Mouse (Mus musculus) thymus, postnatal 25 days (tissue): Measurements from ENCODE around the gene Xkr8.
A peak's percentile ranks its signal among the peaks of the same experiment; 100 is the strongest.
"Not testable (repeated sequence)": the region's sequence is repeated elsewhere in the genome, so short reads cannot be mapped to it uniquely, and the experiment has no call there.

Experiments used
- DNase-seq: peaks from one replicate; pipeline ENCODE4 v3.0.0; 2022

Xkr8 gene

DNA sequence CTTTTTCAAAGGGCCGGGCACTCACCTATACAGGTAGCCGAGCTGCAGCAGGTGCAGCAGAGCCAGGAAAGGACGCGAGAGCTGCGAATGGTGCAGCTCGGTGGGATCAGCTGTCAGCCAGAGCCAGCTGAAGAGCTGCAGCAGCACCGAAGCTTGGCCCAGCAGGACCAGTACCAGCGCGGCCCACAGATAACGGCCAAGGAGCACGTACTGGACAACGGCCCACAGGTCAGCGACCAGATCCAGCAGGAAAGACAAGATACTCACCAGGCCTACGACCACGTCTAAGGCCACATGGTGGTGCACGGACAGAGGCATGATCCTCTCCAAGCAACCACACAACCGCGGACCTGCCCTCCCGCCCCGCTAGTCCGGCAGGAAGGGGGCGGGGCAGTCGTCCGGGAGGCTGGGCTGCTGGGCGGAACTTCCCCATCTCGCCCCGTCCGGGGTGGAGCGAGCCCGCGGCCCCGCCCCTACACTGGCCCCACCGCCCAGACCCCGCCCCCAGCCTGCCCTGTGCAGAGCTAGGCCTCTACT lies at the start of gene Xkr8:
Gene Xkr8, minus strand, starts transcription at position 399 of the 537 bp plus-strand sequence.
- DNase-seq, result peak; percentile 89

GRCm38 (mm10) chr4:132780288-132780687 lies 47.9 kb upstream of the Xkr8 start:
- DNase-seq, result no peak

GRCm38 (mm10) chr4:132778562-132779201 lies 46.3 kb upstream of the Xkr8 start:
- no peak for DNase-seq

DNA sequence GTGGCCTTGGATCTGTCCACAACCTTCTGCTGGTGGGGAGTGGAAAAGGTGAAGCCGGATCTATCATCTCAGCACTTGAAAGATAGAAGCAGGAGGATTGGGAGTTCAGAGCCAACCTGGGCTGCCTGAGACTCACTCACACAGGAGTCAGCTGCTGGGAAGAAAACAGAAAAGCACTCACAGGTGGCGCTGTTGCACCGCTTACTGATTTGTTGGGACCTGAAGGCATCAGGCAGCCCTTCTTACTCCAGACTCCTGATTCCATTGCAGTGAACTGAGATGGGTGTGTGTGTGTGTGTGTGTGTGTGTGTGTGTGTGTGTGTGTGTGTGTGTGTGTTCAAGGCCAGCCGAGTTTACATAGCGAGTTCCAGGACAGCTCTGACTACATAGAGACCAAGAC lies 44.4 kb upstream of the Xkr8 start:
- peak; percentile 72 for DNase-seq

DNA sequence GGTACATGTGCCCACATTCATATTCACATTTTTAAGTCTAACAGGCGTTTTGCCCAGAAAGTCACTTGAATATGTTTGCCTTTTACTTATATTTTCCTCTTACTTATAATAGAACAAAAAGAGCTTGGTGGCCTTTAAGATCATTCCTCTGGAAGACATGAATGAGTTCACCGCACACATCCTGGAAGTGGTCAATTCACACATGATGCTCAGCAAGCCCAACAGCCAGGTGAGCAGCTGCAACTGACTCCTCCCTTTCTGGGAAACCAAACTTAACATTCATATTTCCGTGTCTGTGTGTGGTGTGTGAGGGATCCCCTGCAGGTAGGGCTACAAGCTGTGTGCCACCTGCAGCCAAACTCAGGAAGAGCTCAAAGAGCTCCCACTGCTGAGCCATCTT lies 42.6 kb upstream of the Xkr8 start:
- DNase-seq, result no peak

DNA sequence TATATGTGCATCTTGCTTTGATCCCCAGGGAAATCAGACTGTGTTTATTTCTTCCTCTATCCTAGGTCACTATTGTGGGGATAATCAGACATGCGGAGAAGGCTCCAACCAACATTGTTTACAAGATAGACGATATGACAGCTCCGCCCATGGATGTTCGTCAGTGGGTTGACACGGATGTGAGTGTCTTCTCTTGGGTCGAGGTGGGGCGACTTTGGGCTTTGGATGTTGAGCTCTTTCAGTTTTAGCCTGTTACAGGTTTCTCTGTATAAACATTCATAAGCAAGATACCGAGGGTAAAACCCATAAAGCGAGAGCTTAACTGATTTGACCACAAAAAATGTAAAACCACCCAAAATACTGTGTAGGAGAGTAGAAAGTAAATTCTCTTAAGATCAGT lies 39.4 kb upstream of the Xkr8 start:
- DNase-seq, result no peak

DNA sequence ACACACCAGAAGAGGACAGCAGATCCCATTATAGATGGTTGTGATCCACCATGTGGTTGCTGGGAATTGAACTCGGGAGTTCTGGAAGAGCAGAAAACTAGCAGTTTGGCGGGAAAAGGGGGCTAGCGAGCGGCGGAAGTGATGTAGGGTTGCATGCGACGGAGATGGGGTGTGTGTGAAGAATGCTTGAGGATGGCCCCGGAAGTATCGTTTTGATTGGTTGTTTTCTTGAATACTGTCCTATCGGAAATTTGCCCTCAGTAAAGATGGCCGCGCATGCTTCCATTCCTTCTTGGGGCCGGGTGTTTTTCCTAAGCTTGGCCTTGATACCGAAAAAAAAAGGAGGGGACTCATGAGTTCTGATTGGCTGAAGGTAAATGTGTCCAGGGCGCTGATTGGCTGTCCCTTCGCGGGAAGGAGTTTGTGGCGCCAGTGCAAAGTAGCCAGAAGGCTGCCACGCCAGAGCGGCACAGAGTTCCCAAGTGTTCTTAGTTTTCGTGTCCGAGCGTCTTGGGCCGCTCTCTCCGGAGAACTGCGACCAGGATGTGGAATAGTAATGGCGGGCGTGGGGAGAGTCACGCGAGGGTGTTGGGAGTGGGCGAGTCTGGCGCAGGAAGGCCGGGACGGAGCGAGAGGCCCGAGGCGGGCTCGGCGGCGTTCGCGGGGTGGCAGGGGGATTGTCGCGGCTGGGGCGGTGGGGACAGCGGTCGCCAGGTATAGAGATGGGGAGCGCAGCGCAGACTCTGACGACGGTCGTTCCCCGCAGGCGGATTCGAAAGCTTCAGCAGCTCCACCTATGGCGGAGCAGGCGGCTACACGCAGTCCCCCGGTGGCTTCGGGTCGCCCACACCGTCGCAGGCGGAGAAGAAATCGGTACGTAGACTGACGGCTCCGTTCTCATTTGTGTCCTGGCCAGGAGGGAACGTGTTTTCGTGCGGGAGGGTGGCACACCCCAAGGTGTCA lies 35.8 kb upstream of the Xkr8 start, which contains the start of gene Rpa2:
Gene Rpa2, plus strand, starts transcription at position 419 of the 963 bp plus-strand sequence.
- DNase-seq, result peak; percentile 98

- not testable (repeated sequence) for DNase-seq
Observed at GRCm38 (mm10) chr4:132763125-132763524, 30.8 kb upstream of the Xkr8 start.

DNA sequence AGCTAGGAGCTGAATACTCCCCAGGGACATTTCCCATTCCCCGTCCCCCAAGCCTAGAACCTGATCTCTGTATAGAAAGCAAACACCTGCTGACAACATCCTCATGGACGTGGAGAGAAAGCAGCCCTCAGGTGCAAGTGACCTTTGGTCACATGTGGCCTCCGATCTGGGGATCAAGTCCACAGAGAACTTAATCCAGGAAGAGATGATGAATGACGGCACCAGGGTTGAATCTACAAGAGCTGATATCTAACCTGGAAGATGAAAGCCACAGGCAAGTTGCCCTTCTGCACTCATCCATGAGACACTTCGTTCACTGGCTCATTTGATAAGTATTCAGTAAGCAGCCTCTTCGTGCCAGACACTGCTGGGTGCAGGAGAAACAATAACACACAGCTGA lies 30.3 kb upstream of the Xkr8 start:
- DNase-seq, result no peak

- DNase-seq, result no peak
Observed at GRCm38 (mm10) chr4:132760296-132760695, 27.9 kb upstream of the Xkr8 start.

DNA sequence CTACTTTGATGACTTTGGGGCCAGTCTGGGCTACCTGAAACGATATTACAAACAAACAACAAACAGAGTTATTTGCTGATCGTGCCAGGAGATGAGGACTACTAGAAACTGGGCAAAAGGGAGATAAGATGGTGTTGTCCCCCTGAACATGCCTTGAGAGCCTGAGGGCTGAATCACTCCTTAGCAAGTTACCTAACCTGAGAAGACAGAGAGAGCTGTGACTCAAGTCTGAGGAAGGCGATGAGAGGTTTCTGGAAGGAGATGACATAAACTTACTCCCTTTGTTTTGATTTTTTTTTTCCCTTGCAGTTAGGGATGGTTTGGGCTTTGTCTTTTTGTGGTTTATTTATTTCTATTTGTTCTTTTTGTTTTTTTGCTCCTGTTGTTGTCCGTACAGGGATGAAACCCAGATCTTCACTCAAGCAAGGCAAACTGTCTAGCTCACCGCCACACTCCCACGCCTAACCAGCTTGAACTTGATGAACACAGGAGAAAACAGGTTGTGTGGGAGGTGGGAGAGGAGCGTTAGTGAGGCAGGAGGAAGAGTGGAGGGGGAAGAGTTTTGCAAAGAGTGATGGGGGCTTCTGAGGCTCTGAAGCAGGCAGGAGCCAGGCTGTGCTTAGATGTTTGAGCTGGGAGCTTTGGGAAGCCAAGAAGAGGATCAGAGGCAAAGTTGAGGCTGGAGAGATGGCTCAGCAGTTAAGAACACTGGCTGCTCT lies 25.4 kb upstream of the Xkr8 start:
- DNase-seq, result no peak

DNA sequence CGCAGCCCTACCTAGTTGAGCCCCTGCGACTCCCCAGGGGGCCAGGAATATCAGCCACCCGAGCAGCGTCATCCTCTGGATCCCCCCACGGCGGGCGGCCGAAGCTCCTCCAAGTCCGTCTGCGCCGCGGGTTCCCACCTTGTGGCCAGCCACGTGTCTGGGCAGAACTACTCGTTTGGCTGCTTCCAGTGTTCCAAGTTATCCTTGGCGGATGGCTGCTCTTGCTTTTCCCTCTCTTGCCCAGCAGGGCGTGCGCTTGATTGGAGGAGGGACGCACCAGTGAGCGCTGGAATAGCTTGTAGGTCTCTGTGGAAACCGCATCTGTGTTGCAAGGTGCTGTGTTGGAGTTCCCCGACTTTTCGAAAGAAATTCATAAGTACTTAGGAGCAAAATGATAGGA lies 24.6 kb upstream of the Xkr8 start, which contains the start of gene Smpdl3b:
Gene Smpdl3b, minus strand, starts transcription at position 279 of the 400 bp plus-strand sequence.
- peak; percentile 30 for DNase-seq

GRCm38 (mm10) chr4:132752992-132753391 lies 20.6 kb upstream of the Xkr8 start:
- no peak for DNase-seq

GRCm38 (mm10) chr4:132749258-132749982 lies 17.1 kb upstream of the Xkr8 start:
- DNase-seq, result no peak

- DNase-seq, result no peak
Observed at GRCm38 (mm10) chr4:132748778-132749177, 16.4 kb upstream of the Xkr8 start.

DNA sequence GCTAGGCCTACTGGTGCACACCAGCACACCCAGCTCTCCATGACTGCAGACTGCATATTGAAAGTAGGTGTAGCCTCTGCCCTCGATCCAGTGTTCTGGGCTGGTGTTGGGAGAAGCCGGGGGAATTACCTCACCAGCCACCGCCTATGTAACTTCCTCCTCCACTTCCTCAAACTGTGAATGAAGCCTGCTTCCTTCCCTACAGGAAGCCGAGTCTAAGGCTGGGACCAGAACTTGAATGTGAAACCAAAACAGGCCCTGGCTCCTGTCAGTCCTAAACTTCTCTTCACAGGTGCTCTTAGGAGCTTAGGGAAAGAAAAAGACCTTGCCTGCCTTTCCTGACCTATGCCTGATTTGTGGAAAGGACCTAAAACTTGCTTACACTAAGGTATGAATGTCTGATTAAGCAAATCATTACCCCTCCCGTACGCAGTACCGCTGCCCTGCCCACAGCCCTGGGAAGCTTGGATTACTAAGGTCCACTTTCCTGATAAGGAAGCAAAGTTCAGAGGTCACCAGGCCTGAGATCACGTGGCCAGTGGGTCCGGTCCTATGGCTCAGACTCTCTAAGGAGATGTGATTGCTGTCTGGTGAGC lies 15.4 kb upstream of the Xkr8 start:
- DNase-seq, result peak; percentile 40

DNA sequence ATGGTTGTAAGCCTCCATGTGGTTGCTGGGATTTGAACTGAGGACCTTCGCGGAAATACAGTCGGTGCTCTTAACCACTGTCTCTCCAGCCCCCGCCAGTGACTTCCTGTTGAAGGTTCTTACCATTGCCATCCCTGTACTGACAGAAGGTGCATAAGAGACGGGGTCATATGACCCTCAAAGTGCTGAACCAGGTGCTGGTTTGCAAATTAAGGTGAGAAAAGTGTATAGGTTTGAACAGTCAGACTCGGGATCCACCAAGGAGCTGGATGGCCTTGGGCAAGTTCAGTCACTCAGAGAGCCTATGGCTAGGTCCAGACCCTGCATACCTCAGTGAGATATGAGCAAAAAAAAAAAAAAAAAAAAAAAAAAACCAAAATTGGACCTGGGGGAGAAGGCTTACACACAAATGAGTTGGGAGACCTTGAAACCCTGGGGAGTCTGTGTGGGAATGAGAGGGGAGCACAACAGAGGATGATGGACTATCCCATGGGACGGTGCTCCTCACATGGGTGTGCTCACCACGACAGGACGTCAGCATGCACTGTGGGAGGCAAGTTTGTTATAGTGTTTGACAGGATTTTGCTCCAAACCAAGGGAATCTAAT lies 14.7 kb upstream of the Xkr8 start:
- no peak for DNase-seq

GRCm38 (mm10) chr4:132743992-132744911 lies 11.9 kb upstream of the Xkr8 start:
- no peak for DNase-seq

- DNase-seq, result no peak
Observed at GRCm38 (mm10) chr4:132741491-132741890, 9.1 kb upstream of the Xkr8 start.

DNA sequence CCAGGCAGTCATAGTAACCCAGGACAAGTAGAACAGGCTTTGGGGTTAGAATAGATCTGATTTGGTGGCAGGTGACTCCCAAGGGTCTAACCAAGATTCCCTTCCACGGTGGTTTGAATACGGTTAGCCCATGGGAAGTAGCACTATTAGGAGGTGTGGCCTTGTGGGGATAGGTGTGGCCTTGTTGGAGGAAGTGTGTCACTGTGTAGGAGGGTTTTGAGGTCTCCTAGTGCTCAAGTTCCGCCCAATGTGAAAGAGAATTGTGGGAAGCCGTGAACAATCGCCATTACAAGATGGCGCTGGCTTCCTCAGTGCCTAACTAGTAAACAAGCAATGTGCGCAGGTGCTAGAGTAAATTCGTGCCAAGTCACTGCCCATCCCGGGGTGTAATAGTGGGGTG lies 4.8 kb upstream of the Xkr8 start:
- not testable (repeated sequence) for DNase-seq
